9 mouse cellular contexts compared by ENCODE assay signal in the genomic region with DNA sequence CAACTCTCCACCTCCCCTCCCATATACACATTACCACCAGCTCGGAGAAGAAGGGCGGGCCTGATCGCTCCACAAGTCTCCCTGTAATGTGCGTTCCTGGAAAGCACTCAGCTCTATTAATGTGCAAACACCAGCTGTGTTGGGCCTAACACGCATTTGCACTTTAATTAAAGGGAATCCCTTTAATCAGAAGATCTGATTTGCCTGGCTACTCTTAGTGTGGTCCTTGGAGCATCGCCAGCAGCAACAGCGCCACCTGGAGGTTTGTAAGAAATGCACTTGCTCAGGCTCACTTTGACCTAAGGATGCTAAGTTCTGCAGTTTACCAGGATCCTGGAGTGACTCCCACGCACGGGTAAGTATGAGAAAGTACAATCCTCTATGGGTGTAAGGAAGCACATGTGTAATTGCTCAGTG.
A peak's percentile ranks its signal among the peaks of the same experiment; 100 is the strongest.
DNase-seq lines count a peak whose midpoint lies in the region; ATAC-seq and TF ChIP-seq lines count a peak whose summit lies in the region.
"Had no signal": no experiment of that assay in that cellular context is flagged by ENCODE, and none has a peak within 500 bp of the region (broad histone marks: within the 10 kb centered on the region; RNA-seq: fewer than 3 reads in every experiment).

No protein-coding gene starts in this region.

- peaks cover 34% of the 10 kb centered on the region for H3K27me3 ChIP-seq in forebrain, embryonic 16.5 days (replicated peaks; ENCODE audit: control insufficient read depth, insufficient read depth, low read length)
- H3K27me3 ChIP-seq in limb, embryonic 13.5 days: peaks cover 30% of the 10 kb centered on the region

- no peak overlapping the region for H3K4me3 ChIP-seq in forebrain, embryonic 16.5 days (replicated peaks; ENCODE audit: low read length)
- H3K4me3 ChIP-seq in limb, embryonic 13.5 days: no peak overlapping the region
- no peak overlapping the region for H3K4me3 ChIP-seq in olfactory bulb, adult 2 months (ENCODE audit: insufficient read depth, low read depth, low read length)
- H3K4me3 ChIP-seq: erythroblast, embryonic 14.5 days had no signal

- H3K9me3 ChIP-seq in forebrain, embryonic 16.5 days (ENCODE audit: control insufficient read depth, low read length): no peaks in the 10 kb centered on the region
- no peaks in the 10 kb centered on the region for H3K9me3 ChIP-seq in limb, embryonic 13.5 days

- H3K4me2 ChIP-seq in forebrain, embryonic 16.5 days (ENCODE audit: low read length): peak overlapping the region; percentile 3
- H3K4me2 ChIP-seq in limb, embryonic 13.5 days (replicated peaks): peak overlapping the region; percentile 40

- peak; percentile 38; the same call in 1 of the 2 replicates for TF ChIP-seq CTCF in olfactory bulb, adult 2 months (IDR thresholded peaks at IDR 0.05; ENCODE audit: insufficient read depth, low read depth, low read length)

- H3K36me3 ChIP-seq in forebrain, embryonic 16.5 days (ENCODE audit: control insufficient read depth, insufficient read depth): no peaks in the 10 kb centered on the region
- no peaks in the 10 kb centered on the region for H3K36me3 ChIP-seq in limb, embryonic 13.5 days

- ATAC-seq in forebrain, embryonic 16.5 days: peak; percentile 96
- ATAC-seq in limb, embryonic 13.5 days (ENCODE audit: low FRiP score, low read depth): no peak

- peak; percentile 1 for DNase-seq in thymus, postnatal 25 days
- no peak for DNase-seq in thymus, postnatal 10 days (ENCODE audit: low spot score in 2 of 2)
- peak; percentile 5 for DNase-seq in c-Kit-positive CD71-positive TER-119-positive erythroid progenitor cells, embryonic 14.5 days (ENCODE audit: low spot score)
- DNase-seq in kidney, adult 11 months: peak; percentile 12
- DNase-seq in spleen, postnatal 14 days (ENCODE audit: low spot score in 2 of 2): no peak

- TF ChIP-seq POLR2A in olfactory bulb, adult 2 months (IDR thresholded peaks at IDR 0.05; ENCODE audit: insufficient read depth, low read depth, low read length): no peak

- peaks cover 4% of the 10 kb centered on the region for H3K4me1 ChIP-seq in forebrain, embryonic 16.5 days (replicated peaks; ENCODE audit: control insufficient read depth, insufficient read depth, low read length)
- H3K4me1 ChIP-seq in limb, embryonic 13.5 days: no peaks in the 10 kb centered on the region
- H3K4me1 ChIP-seq in olfactory bulb, adult 2 months (ENCODE audit: control insufficient read depth, insufficient read depth, low read length): no peaks in the 10 kb centered on the region

- H3K9ac ChIP-seq in forebrain, embryonic 16.5 days (replicated peaks; ENCODE audit: low read depth, low read length): no peak overlapping the region
- H3K9ac ChIP-seq in limb, embryonic 13.5 days: no peak overlapping the region

- no peak overlapping the region for H3K27ac ChIP-seq in forebrain, embryonic 16.5 days (ENCODE audit: low read length)
- H3K27ac ChIP-seq in limb, embryonic 13.5 days: no peak overlapping the region
- H3K27ac ChIP-seq in olfactory bulb, adult 2 months (ENCODE audit: insufficient read depth, low read depth, low read length): no peak overlapping the region

- WGBS in forebrain, embryonic 16.5 days: 4% methylated on average over 9 of the region's 9 CpGs
- 12% methylated on average over 9 of the region's 9 CpGs for WGBS in limb, embryonic 13.5 days
- WGBS in olfactory bulb, adult 2 months: 7% methylated on average over 9 of the region's 9 CpGs

Comparison
In these comparisons a context has a peak if more than half of its experiments do, and no peak if none do; other contexts are left out.
1. DNase-seq: peak in thymus, postnatal 25 days (single experiment), c-Kit-positive CD71-positive TER-119-positive erythroid progenitor cells, embryonic 14.5 days (single experiment) and kidney, adult 11 months (single experiment); none in thymus, postnatal 10 days (0 of 2) and spleen, postnatal 14 days (0 of 2).